ENCODE assay signal across 23 mouse cellular contexts in genomic region chr9:101416321-101416720, GRCm38 (mm10).
DNase-seq lines count a peak whose midpoint lies in the region; ATAC-seq and TF ChIP-seq lines count a peak whose summit lies in the region.
"Had no signal": no experiment of that assay in that cellular context is flagged by ENCODE, and none has a peak within 500 bp of the region (broad histone marks: within the 10 kb centered on the region; RNA-seq: fewer than 3 reads in every experiment).

No protein-coding gene starts in this region.

- H3K4me3 ChIP-seq in heart, adult 2 months = no peak overlapping the region
- H3K4me3 ChIP-seq in heart, embryonic 10.5 days = no peak overlapping the region
- no peak overlapping the region for H3K4me3 ChIP-seq in heart, embryonic 12.5 days
- no peak overlapping the region for H3K4me3 ChIP-seq in embryonic facial prominence, embryonic 10.5 days

- H3K36me3 ChIP-seq in heart, adult 2 months (ENCODE audit: control insufficient read depth, insufficient read depth, low read length) = no peaks in the 10 kb centered on the region
- H3K36me3 ChIP-seq in heart, embryonic 10.5 days = no peaks in the 10 kb centered on the region
- H3K36me3 ChIP-seq in heart, embryonic 12.5 days = no peaks in the 10 kb centered on the region
- no peaks in the 10 kb centered on the region for H3K36me3 ChIP-seq in embryonic facial prominence, embryonic 10.5 days (replicated peaks)
- H3K36me3 ChIP-seq: G1E had no signal

- DNase-seq in heart, adult 11 months = peak; percentile 60
- no peak for DNase-seq in heart, adult 2 months
- DNase-seq in heart, embryonic 10.5 days (ENCODE audit: low spot score) = peak; percentile 51
- peak; percentile 5 to 14 for DNase-seq in urinary bladder, postnatal 4 days (ENCODE audit: low spot score in 2 of 2)
- DNase-seq in urinary bladder, postnatal 36 days (ENCODE audit: low spot score in 2 of 2) = no peak
- DNase-seq in embryonic facial prominence, embryonic 10.5 days (ENCODE audit: low spot score) = peak; percentile 2
- no peak for DNase-seq in Muller cell, postnatal 12 days (ENCODE audit: inconsistent ontology term)
- DNase-seq: adrenal gland, adult 2 months; adrenal gland, adult 8-10 months; adrenal gland, postnatal 10 days; adrenal gland, postnatal 14 days; adrenal gland, postnatal 25 days; adrenal gland, postnatal 36 days; B cell, adult 2 months; cerebellum, adult 11 months; cerebellum, adult 11-12 months; cerebellum, adult 18-20 months had no signal

- TF ChIP-seq POLR2A in heart, adult 2 months (IDR thresholded peaks at IDR 0.05; ENCODE audit: insufficient read depth, low read depth, low read length) = no peak

- no peaks in the 10 kb centered on the region for H3K9me3 ChIP-seq in heart, embryonic 10.5 days
- H3K9me3 ChIP-seq in heart, embryonic 12.5 days (replicated peaks) = no peaks in the 10 kb centered on the region
- no peaks in the 10 kb centered on the region for H3K9me3 ChIP-seq in embryonic facial prominence, embryonic 10.5 days

- no peaks in the 10 kb centered on the region; the same call in 1 of the 2 replicates for H3K4me1 ChIP-seq in heart, adult 2 months (ENCODE audit: control insufficient read depth, insufficient read depth, low read length)
- H3K4me1 ChIP-seq in heart, embryonic 10.5 days = no peaks in the 10 kb centered on the region
- H3K4me1 ChIP-seq in heart, embryonic 12.5 days (replicated peaks) = no peaks in the 10 kb centered on the region
- H3K4me1 ChIP-seq in embryonic facial prominence, embryonic 10.5 days = no peaks in the 10 kb centered on the region

- no peak overlapping the region for H3K4me2 ChIP-seq in heart, embryonic 12.5 days

- H3K27me3 ChIP-seq in heart, adult 2 months (ENCODE audit: control insufficient read depth, insufficient read depth, low read length) = no peaks in the 10 kb centered on the region
- H3K27me3 ChIP-seq in heart, embryonic 10.5 days (ENCODE audit: insufficient read depth, poor library complexity, severe bottlenecking) = no peaks in the 10 kb centered on the region
- no peaks in the 10 kb centered on the region for H3K27me3 ChIP-seq in heart, embryonic 12.5 days (replicated peaks)
- no peaks in the 10 kb centered on the region for H3K27me3 ChIP-seq in embryonic facial prominence, embryonic 10.5 days (replicated peaks; ENCODE audit: low read depth, poor library complexity, severe bottlenecking)
- H3K27me3 ChIP-seq: CH12.LX, Patski had no signal

- no peak for ATAC-seq in heart, embryonic 12.5 days (ENCODE audit: insufficient number of reproducible peaks, low FRiP score)
- ATAC-seq: activated CD4-positive, CD25-positive, alpha-beta regulatory T cell, adult 4 months; CD4-positive, CD25-positive, alpha-beta regulatory T cell, adult 4 months; Patski had no signal

- TF ChIP-seq CTCF in heart, adult 2 months (IDR thresholded peaks at IDR 0.05) = no peak

- intact Hi-C loops in heart, adult 2 months (cut with DNase I) = no loop called here

- TF ChIP-seq EP300 in heart, adult 2 months (IDR thresholded peaks at IDR 0.05; ENCODE audit: insufficient read depth, low read depth, low read length) = no peak

- no peaks in the 10 kb centered on the region for H3K79me2 ChIP-seq in heart, adult 2 months (replicated peaks; ENCODE audit: control insufficient read depth, insufficient read depth, low read length)

- H3K27ac ChIP-seq in heart, adult 2 months = no peak overlapping the region
- H3K27ac ChIP-seq in heart, embryonic 10.5 days = no peak overlapping the region
- no peak overlapping the region for H3K27ac ChIP-seq in heart, embryonic 12.5 days (ENCODE audit: poor library complexity, severe bottlenecking)
- no peak overlapping the region for H3K27ac ChIP-seq in embryonic facial prominence, embryonic 10.5 days (replicated peaks)

- whole genome bisulfite sequencing in heart, adult 2 months = 95% methylated on average over 6 of the region's 6 CpGs
- 90% methylated on average over 6 of the region's 6 CpGs for WGBS in heart, embryonic 10.5 days
- WGBS in heart, embryonic 12.5 days = 94% methylated on average over 6 of the region's 6 CpGs
- WGBS in embryonic facial prominence, embryonic 10.5 days = 92% methylated on average over 6 of the region's 6 CpGs

- no peak overlapping the region for H3K9ac ChIP-seq in heart, adult 2 months (ENCODE audit: low read depth, low read length)
- no peak overlapping the region for H3K9ac ChIP-seq in heart, embryonic 12.5 days

Comparison
In these comparisons a context has a peak if more than half of its experiments do, and no peak if none do; other contexts are left out.
1. DNase-seq: peak in heart, adult 11 months (single experiment), heart, embryonic 10.5 days (single experiment), urinary bladder, postnatal 4 days (2 of 2) and embryonic facial prominence, embryonic 10.5 days (single experiment); none in heart, adult 2 months (0 of 2), urinary bladder, postnatal 36 days (0 of 2) and Muller cell, postnatal 12 days (single experiment).